Mouse (Mus musculus) forebrain, embryonic 12.5 days (tissue): ENCODE results near the gene Gabre. TPM values are rescaled to one million over a fixed set of nuclear protein-coding genes. Genes with fewer than 3 reads are reported as not detected.

ENCODE experiments used
- ATAC-seq: fragments of 200-750 bp; cut with Nextera tagmentation; 2 replicates; pipeline ENCODE4 v1.8.0; 2017; ENCODE audit warnings: moderate TSS enrichment; ENCODE audit not compliant: low FRiP score
- H3K27ac ChIP-seq: fragments of 300-500 bp; sonication (generic); 2 replicates; pipeline ENCODE4 v1.5.1; 2016; ENCODE audit warnings: mild to moderate bottlenecking
- H3K27me3 ChIP-seq: fragments of 300-500 bp; sonication (generic); 2 replicates; pipeline ENCODE4 v1.6.1; 2016; ENCODE audit warnings: mild to moderate bottlenecking
- H3K36me3 ChIP-seq: fragments of 300-500 bp; sonication (generic); replicated peaks from 2 replicates; pipeline ENCODE4 v1.6.1; 2016; ENCODE audit warnings: mild to moderate bottlenecking
- H3K4me1 ChIP-seq: fragments of 300-500 bp; sonication (generic); 2 replicates; pipeline ENCODE4 v1.6.1; 2016
- H3K4me2 ChIP-seq: fragments of 300-500 bp; sonication (generic); 2 replicates; pipeline ENCODE4 v1.6.1; 2016; ENCODE audit warnings: mild to moderate bottlenecking, moderate library complexity
- H3K4me3 ChIP-seq: fragments of 300-500 bp; sonication (generic); replicated peaks from 2 replicates; pipeline ENCODE4 v1.5.1; 2016; ENCODE audit warnings: mild to moderate bottlenecking
- H3K9ac ChIP-seq: fragments of 300-500 bp; sonication (generic); 2 replicates; pipeline ENCODE4 v1.6.1; 2016; ENCODE audit warnings: mild to moderate bottlenecking
- H3K9me3 ChIP-seq: fragments of 300-500 bp; sonication (generic); 2 replicates; pipeline ENCODE4 v1.6.1; 2016
- WGBS: fragments of 180-500 bp; shearing (Covaris S2); methylation state at CpG from one replicate; pipeline ENCODE4 v1.1.7; 2016; 5-methylcytosine and 5-hydroxymethylcytosine counted together
- microRNA counts: library from miRNA; unstranded; fragments of <30 nt; microRNA quantifications from one replicate; lab custom pipeline; 2017
- microRNA-seq: library from miRNA; unstranded; fragments of <30 nt; microRNA quantifications from one replicate; pipeline ENCODE4, GENCODE M21; 2017
- polyA plus RNA-seq: library from polyadenylated mRNA; unstranded; fragments of >200 nt; fragmentation: Nextera tagmentation; extraction: Ambion mirVana; gene quantifications from 2 replicates; pipeline ENCODE4 v1.2.1, GENCODE M21; 2016

Gene Gabre
- polyA plus RNA-seq = 0.99 and 1.2 TPM in 2 replicates

GRCm38 (mm10) chrX:72274659-72275371 is at the start of gene Gabre:
Gene Gabre (minus strand): TSS chrX:72274803.
- H3K4me2 ChIP-seq = peak within 1 kb of the TSS; percentile 63
- peak within 1 kb of the TSS; percentile 44 for H3K4me3 ChIP-seq
- 0 out of 2 replicates have a peak, but pooled peaks cover 3% of the 10 kb centered on the region for H3K4me1 ChIP-seq
- no peaks in the 10 kb centered on the region for H3K36me3 ChIP-seq
- no peak within 1 kb of the TSS for H3K27ac ChIP-seq
- ATAC-seq = peak; percentile 85
- no peaks in the 10 kb centered on the region for H3K9me3 ChIP-seq
- H3K9ac ChIP-seq = peak within 1 kb of the TSS; percentile 30; the same call in 1 of the 2 replicates
- H3K27me3 ChIP-seq = no peaks in the 10 kb centered on the region
- 4% methylated on average over 18 of the region's 36 CpGs for WGBS

DNA sequence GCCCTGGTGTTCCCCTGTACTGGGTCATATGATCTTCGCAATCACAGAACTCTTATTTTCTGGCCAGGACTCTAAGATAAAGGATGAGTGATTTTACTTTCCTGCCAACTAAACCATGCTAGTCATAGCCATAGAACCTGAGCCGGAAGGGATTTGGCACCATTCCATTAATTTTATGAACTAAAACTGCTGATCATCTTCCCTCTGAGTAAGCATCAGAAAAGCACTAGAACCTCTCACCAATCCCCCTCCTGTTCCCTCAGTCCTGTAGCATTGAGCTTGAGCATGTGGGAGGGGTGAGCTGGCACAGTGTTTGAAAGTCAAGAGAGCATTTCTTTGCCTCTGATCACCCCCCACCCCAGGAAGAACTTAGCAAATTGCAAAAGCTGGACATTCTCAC is 23.2 kb upstream of the Gabre start:
- WGBS = 87% methylated on average over 2 of the region's 2 CpGs
- Histone ChIP-seq H3K9ac (no peak overlapping the region), H3K36me3 (no peaks in the 10 kb centered on the region), H3K4me1 (no peaks in the 10 kb centered on the region), H3K9me3 (no peaks in the 10 kb centered on the region), H3K4me3 (no peak overlapping the region), H3K27ac (no peak overlapping the region), H3K4me2 (no peak overlapping the region), H3K27me3 (no peaks in the 10 kb centered on the region)
- no peak for ATAC-seq

- no peak overlapping the region for H3K9ac ChIP-seq
- ATAC-seq = no peak
- no peak overlapping the region for H3K27ac ChIP-seq
- H3K27me3 ChIP-seq = no peaks in the 10 kb centered on the region
- 88% methylated on average over 1 of the region's 1 CpGs for WGBS
- H3K4me3 ChIP-seq = no peak overlapping the region
- no peaks in the 10 kb centered on the region for H3K9me3 ChIP-seq
- H3K4me1 ChIP-seq = 0 out of 2 replicates have a peak, but pooled peaks cover 3% of the 10 kb centered on the region
- H3K36me3 ChIP-seq = no peaks in the 10 kb centered on the region
- H3K4me2 ChIP-seq = peak overlapping the region; percentile 63; the same call in 1 of the 2 replicates
Measured at GRCm38 (mm10) chrX:72275372-72275663, 715 bp upstream of the Gabre start.

DNA sequence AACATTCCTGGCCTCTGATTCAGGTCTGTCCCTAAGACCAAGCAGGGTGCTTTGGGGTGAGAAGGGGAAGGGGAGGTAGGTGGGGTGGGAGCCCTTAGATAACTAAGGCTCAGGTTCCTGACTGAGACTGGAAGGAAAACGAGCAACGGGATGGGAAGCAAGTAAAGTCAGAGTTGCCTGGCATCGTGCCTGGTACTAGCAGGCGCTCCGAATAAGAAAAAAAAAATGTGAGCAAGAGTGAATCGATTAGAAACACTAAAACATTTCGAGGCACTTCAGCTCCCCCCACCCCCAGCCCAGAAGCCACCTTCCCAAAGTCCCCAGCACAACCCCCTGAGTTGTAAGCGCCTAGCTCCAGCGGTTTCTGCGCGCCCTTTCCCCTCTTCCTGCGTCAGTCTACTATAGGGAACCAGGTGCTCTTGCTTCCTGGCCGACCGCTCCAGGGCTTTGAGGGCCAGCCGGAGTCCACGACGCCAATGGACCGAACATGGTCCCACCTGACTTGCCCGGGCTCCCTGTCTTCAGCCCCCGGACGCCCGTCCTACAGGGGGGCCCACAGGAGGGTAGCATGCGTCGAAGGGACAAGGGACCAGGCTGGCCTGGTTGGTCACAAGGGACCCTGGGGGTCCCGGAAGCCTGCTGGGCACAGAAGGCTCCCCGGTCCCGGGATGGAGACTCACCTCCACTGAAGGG is 491 bp downstream of the Gabre start:
- Histone ChIP-seq H3K36me3 (no peaks in the 10 kb centered on the region), H3K9me3 (no peaks in the 10 kb centered on the region), H3K4me3 (peak overlapping the region; percentile 44), H3K4me2 (peak overlapping the region; percentile 63), H3K9ac (peak overlapping the region; percentile 30; the same call in 1 of the 2 replicates), H3K4me1 (0 out of 2 replicates have a peak, but pooled peaks cover 3% of the 10 kb centered on the region), H3K27ac (no peak overlapping the region), H3K27me3 (no peaks in the 10 kb centered on the region)
- 22% methylated on average over 27 of the region's 27 CpGs for WGBS
- peak; percentile 67; the same call in 1 of the 2 replicates for ATAC-seq

- Histone ChIP-seq H3K4me2 (no peak overlapping the region), H3K9me3 (no peaks in the 10 kb centered on the region), H3K27ac (no peak overlapping the region), H3K36me3 (no peaks in the 10 kb centered on the region), H3K4me1 (0 out of 2 replicates have a peak, but pooled peaks cover 3% of the 10 kb centered on the region), H3K4me3 (no peak overlapping the region), H3K9ac (no peak overlapping the region), H3K27me3 (no peaks in the 10 kb centered on the region)
- ATAC-seq = no peak
- 91% methylated on average over 11 of the region's 11 CpGs for WGBS
Measured at GRCm38 (mm10) chrX:72270637-72271036, 4.0 kb downstream of the Gabre start.

- 81% methylated on average over 2 of the region's 2 CpGs for WGBS
- Histone ChIP-seq H3K36me3 (no peaks in the 10 kb centered on the region), H3K4me3 (no peak within 1 kb of the TSS), H3K9me3 (no peaks in the 10 kb centered on the region), H3K4me2 (no peak within 1 kb of the TSS), H3K9ac (no peak within 1 kb of the TSS), H3K27ac (no peak within 1 kb of the TSS), H3K4me1 (no peaks in the 10 kb centered on the region), H3K27me3 (no peaks in the 10 kb centered on the region)
- ATAC-seq = no peak
Measured at GRCm38 (mm10) chrX:72221717-72222116, 52.9 kb downstream of the Gabre start, which contains the start of gene Magea4. Gene Magea4 (plus strand): TSS chrX:72222017.

MicroRNAs encoded within 50 kb of the gene (microRNA counts, 519-probe panel; counts per million panel counts)
- microRNA mmu-miR-224 (lab: Ali Mortazavi, UCI) (not detected), microRNA mmu-miR-452 (lab: Ali Mortazavi, UCI) (not detected)

Small RNAs within 50 kb of the gene (microRNA-seq; reads per million reads assigned to microRNA genes)
- gene Mir224 = 256 reads per million, percentile 61 among the genes with 10 or more reads in this experiment
- gene Mir452 = 107 reads per million, percentile 49 among the genes with 10 or more reads in this experiment

Other genes starting within 250 kb of the Gabre start
- gene Magea4, start 52.8 kb downstream of the Gabre start, polyA plus RNA-seq = not detected in 2 replicates
- gene Magea10, start 112.1 kb upstream of the Gabre start, polyA plus RNA-seq = not detected in 2 replicates